Mouse (Mus musculus) layer of hippocampus, adult 2 months (tissue): Measurements from ENCODE around the gene Esr2. TPM values are rescaled to one million over a fixed set of nuclear protein-coding genes. Genes with fewer than 3 reads are reported as not detected.
A peak's percentile ranks its signal among the peaks of the same experiment; 100 is the strongest.

Experiments used
- DNase-seq, 2 experiments: peaks; one replicate each; pipeline ENCODE4 v3.0.0; 2022; ENCODE audit warnings: low spot score in 2 of 2
- H3K27ac ChIP-seq: fragments of 200-600 bp; 2 replicates; pipeline ENCODE4 v1.8.1; 2022
- H3K4me3 ChIP-seq: fragments of 200-600 bp; 2 replicates; pipeline ENCODE4 v1.8.1; 2022; ENCODE audit warnings: mild to moderate bottlenecking
- CTCF ChIP-seq: fragments of 200-600 bp; conservative IDR thresholded peaks from 2 replicates; pipeline ENCODE4 v1.8.1; 2022; ENCODE audit warnings: antibody characterized with exemption, mild to moderate bottlenecking, moderate library complexity
- total RNA-seq, 2 experiments: library from RNA; stranded (reverse); gene quantifications; 2 replicates each; pipeline ENCODE4 v1.2.3; 2021

The Esr2 gene
- total RNA-seq, 2 experiments from 2014 or later, result 0.23 TPM; not detected in 1

DNA sequence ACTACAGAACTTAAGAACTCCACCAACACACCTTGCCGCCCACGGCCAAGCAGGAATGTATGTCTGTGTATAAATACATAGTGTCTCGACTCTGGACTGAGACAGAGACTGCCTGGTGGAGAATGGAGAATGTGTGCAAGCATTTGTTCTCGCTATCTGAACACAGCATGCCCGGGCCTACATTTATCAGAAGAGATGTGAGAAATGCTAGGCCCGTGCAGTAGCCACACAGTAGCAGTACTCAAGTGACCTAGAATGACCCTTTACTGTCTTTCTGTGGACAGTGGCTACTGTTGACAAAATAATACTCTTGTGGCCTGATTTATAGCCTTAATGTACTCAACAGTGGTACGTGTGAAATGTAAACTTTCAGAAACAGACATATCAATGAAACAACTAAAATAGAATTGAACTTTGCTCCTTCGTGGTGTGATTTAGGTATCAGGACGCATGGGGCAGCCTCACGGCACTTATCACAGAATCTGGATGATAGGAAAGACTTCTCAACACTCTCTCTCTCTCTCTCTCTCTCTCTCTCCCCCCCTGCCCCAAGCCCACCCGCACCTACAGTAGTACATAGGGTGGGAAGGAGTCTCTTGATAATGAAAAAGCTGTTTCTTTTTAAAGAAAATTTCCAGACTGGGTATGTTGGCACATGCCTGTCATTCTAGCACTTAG lies 84.1 kb downstream of the Esr2 start:
- no peak for DNase-seq
- Histone ChIP-seq H3K4me3 (no peak overlapping the region), H3K27ac (no peak overlapping the region)
- no peak for TF ChIP-seq CTCF

GRCm38 (mm10) chr12:76087025-76087424 lies 90.0 kb downstream of the Esr2 start:
- TF ChIP-seq CTCF, result no peak
- Histone ChIP-seq H3K4me3 (no peak overlapping the region), H3K27ac (no peak overlapping the region)
- no peak for DNase-seq

GRCm38 (mm10) chr12:76085956-76086905 lies 90.8 kb downstream of the Esr2 start:
- no peak for DNase-seq
- Histone ChIP-seq H3K27ac (no peak overlapping the region), H3K4me3 (no peak overlapping the region)
- TF ChIP-seq CTCF, result no peak

DNA sequence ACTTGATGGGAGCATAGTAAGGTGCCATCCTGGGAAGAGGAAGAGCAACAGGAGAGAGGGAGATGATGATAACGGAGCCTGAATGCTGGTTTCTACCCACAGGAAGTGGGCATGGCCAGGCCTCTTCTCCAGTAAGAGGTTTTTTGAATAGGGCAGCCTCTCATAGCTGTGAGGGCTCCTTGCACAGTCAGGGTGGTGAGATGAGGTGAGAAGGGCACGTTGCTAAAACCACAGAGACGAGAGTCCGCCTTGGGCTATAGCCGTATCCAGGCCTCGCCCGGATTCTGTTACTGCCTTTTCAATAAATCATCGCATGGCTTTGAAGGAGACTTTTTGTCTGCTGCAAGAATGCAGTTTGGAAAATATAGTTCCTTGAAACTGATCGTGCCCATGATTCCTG lies 92.0 kb downstream of the Esr2 start:
- H3K4me3 ChIP-seq, result no peak overlapping the region
- TF ChIP-seq CTCF, result no peak
- no peak overlapping the region for H3K27ac ChIP-seq
- no peak for DNase-seq

GRCm38 (mm10) chr12:76081557-76082211 lies 95.4 kb downstream of the Esr2 start:
- DNase-seq, result peak; percentile 78
- no peak for TF ChIP-seq CTCF
- Histone ChIP-seq H3K27ac (peak overlapping the region; percentile 93), H3K4me3 (peak overlapping the region; percentile 65)

DNA sequence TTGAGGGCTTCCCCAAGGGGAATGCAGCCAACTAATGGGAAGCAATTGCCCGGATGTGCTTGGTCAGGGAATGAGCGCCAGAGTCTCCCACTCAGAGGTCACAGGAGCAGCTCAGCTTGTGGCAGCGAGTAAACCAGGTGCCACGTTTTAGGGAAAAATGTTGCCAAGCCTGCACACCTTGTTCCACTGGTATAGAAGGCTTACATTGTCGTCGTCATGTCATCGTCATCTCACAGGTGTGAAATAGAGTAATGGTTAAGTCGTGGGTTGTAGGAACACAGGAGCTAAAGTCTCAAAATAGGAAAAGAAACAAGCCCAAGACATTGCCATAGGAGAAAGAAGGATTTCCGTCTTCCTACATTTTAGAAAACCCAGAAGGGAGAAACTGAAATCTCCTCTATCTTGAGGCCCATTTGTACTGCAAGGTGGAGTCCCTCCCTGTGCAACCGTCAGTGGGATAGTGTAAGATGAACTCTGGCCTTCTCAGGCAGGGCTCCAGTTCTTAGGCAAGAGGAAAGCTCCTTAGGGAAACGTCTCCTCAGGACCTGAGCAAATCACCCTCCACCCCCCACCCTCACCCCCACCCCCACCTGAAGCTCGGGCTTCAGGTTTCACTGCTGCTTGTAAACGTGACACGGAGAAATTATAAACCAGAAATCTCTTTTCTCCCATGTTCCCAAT lies 96.0 kb downstream of the Esr2 start:
- H3K27ac ChIP-seq, result peak overlapping the region; percentile 93
- peak overlapping the region; percentile 65 for H3K4me3 ChIP-seq
- no peak for TF ChIP-seq CTCF

DNA sequence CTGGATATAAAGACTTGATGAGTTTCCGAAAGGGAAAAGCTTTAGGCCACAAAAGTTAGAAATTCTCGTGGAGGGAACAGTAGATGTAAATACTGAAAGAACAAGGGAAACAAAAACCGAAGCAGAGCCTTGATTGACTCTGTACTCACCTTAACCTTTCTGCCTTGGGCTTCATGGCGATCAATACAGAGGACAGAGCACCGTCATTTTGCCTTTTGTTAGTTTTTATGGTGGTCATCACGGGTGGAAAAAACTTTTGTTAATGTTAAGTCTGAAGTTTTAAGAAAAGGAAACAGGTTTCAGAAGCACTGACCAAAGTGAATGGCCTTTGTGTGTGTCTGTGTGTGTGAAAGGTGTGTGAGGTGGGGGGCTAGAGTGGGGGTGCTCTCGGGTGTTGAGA lies 103.1 kb downstream of the Esr2 start:
- Histone ChIP-seq H3K4me3 (no peak overlapping the region), H3K27ac (no peak overlapping the region)
- TF ChIP-seq CTCF, result no peak
- DNase-seq, result no peak

More for the DNA sequence above, 96.0 kb downstream of the Esr2 start:
- no peak for DNase-seq

DNA sequence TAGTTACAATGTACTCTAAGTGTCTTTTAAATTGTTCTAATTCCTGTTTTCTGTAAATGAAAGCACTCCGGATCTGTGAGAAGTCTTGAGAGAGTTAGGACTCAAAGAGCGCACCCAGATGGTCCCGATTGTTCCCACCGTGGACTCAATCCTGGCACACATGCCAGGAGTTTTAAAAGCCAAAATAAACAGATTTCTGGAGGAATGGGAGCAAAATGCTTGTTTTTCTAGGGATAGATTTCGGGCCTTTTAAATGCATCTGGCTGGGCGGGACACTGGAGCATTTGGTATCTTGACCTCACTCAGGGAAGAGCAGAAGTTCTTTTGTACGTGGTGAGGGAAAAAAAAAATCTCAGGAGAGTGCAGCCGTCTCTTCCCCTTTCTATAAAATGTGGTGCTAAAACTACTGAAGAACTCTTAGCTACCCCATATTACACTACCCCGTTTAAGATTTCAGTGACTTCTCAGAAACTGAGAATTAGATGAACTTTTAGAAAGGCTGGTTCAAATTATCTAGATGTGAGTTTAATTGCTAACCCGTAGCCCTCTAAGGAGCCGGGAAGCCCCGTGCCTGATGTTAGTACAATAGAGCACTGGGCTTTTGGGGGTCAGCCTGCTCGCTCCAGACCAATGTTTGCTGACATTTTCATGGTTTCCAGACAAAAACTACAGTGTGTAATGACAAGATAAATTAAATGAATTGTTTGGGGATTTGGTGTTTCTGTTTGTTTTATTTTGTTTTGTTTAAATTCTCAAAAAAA lies 103.8 kb downstream of the Esr2 start:
- no peak for DNase-seq
- Histone ChIP-seq H3K4me3 (no peak overlapping the region), H3K27ac (no peak overlapping the region)
- no peak for TF ChIP-seq CTCF

- Histone ChIP-seq H3K4me3 (no peak overlapping the region), H3K27ac (no peak overlapping the region)
- no peak for TF ChIP-seq CTCF
- DNase-seq, result no peak
Measured at GRCm38 (mm10) chr12:76071935-76072849, 104.9 kb downstream of the Esr2 start.

Other genes starting within 250 kb of the Esr2 start
- gene Tex21, start 69.5 kb upstream of the Esr2 start, total RNA-seq, result not detected
- 10 to 100 TPM; 42.6 to 47.5 TPM for gene Mthfd1, start 78.0 kb upstream of the Esr2 start, total RNA-seq
- gene Akap5, start 147.6 kb upstream of the Esr2 start, total RNA-seq, result 10 to 100 TPM; 61.5 to 63.0 TPM
- gene Zbtb25, start 192.3 kb upstream of the Esr2 start, total RNA-seq, result 10 to 100 TPM; 17.6 to 23.6 TPM
- 1 to 10 TPM; 7.2 to 8.3 TPM for gene Zbtb1, start 193.0 kb upstream of the Esr2 start, total RNA-seq
- 100 to 1,000 TPM; 114 to 117 TPM for gene Hspa2, start 226.9 kb upstream of the Esr2 start, total RNA-seq
- 1 to 10 TPM; 1.9 TPM for gene Ppp1r36, start 240.3 kb upstream of the Esr2 start, total RNA-seq